Mouse (Mus musculus): ENCODE data around the gene Afap1.

- no peak for TF ChIP-seq CEBPB (IDR thresholded peaks at IDR 0.05; ENCODE audit: insufficient read depth, poor library complexity, severe bottlenecking)
- TF ChIP-seq USF1 (IDR thresholded peaks at IDR 0.05; ENCODE audit: low read depth) = no peak
- TF ChIP-seq POLR2AphosphoS2 (IDR thresholded peaks at IDR 0.05; ENCODE audit: insufficient read length, low read depth) = no peak
- TF ChIP-seq REST (IDR thresholded peaks at IDR 0.05; ENCODE audit: insufficient read depth, insufficient read length) = no peak
Observed at GRCm38 (mm10) chr5:35889641-35890040, 3.5 kb upstream of the Afap1 start.
